Mouse (Mus musculus): ENCODE measurements around the gene Ecel1. TPM values are rescaled to one million over a fixed set of nuclear protein-coding genes. Genes with fewer than 3 reads are reported as not detected.

Ecel1 gene
- total RNA-seq, 2 experiments from 2014 or later, result not detected

DNA sequence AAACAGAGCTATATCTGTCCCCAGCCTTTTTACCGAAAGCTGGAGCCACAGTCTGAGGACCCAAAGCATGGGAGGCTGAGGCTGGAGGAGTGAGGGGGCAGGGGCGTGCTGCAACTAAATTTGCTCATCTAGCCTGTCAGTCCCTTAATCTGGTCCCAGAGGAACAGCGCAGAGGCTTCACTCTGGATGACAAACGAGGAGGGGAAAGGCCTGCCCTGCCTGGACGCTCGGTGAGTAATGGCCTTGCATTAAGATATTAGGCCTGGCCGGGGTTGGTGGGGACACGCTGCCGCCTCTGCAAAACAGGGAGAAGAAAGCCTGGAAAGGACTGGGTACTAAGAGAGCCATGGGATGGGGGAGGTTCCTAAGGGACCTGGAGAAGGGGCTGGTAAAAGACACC, 16.0 kb upstream of the Ecel1 start:
- ATAC-seq (ENCODE audit: poor library complexity, severe bottlenecking), result no peak

DNA sequence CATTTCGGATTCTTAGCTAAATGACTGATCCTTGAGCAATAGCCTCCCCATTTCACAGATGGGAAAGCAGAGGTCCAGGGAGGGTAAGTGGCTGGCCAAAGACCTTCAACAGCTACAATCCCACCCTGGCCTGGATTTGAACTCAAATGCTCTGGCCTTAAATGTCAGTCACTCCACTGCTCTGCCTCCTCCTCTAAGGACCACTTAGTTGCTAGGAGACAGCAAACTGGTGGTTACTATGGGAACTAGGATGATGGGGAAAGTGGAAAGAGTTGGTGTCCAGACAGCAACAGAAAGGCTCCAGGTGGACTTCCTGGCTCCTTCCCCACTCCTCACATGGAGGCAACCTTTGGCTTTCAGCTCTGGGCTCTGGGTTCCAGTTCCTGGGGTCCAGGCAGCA, 15.0 kb upstream of the Ecel1 start:
- no peak for ATAC-seq (ENCODE audit: poor library complexity, severe bottlenecking)

DNA sequence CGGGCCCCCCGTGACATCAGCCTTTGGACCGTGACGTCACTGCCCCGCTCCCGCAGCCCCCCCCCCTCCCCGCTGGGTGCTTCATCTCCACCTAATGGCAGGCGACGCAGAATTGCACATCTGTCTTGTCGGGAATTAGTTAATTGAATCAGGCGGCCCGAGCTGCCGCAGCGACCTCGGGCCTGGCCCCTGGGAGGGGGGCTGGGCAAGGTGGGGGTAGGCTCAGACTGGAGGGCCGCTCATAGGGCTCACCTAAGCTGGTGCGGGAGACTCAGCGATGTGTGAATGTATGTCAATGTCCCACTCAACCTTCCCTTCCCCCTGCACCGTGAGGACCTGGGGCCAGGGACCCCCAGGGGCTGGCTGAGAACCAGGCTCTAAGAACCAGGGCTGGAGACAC, 14.1 kb upstream of the Ecel1 start:
- ATAC-seq (ENCODE audit: poor library complexity, severe bottlenecking), result no peak

DNA sequence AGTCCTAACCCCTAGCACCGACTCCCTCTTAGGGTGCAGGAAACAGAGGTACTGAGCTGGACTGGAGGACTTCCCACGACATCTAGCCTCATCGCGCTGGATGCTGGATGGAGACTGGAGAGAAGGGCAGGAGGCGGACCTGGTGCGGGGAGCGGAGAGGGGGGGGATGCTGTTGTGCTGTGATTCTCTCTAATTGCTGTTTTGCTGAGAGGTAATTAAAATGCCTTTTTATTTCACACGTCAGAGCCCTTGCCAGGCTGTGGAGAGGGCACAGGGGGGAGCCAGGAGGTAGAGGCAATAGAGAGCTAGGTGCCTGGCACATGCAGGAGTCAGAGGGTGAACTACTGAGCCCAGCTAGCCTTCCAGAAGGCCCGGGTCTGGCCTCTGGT, 8.5 kb upstream of the Ecel1 start:
- ATAC-seq (ENCODE audit: poor library complexity, severe bottlenecking), result no peak

DNA sequence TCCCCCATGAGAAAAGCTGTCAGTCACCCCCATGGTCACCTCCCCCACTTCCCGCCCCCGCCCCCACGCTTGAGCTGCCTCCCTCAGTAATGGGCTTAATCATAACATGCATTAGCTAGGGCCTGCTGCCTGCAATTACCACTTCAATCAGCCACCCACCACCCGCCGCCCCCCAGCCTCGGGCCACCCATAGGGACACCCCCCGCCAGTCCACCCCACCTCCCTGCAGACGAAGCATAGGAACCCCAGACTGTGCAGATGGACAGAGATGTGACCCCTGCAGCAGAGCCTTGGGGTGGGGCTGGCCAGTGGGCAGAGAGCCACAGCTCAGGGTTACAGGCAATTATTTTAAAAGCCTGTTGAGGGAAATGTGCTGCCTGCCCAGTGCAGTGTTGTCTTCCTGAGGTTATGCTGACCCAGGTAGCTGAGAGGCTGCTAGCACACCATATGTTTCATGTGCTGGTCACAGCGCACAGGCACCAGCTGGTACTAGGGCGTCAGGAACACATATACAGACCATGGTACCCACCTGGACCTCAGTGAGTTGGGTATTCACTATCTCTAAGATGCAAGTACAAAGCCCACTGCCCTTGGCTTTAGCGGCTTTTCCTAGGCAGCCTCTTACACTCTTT, 8.0 kb upstream of the Ecel1 start:
- no peak for ATAC-seq (ENCODE audit: poor library complexity, severe bottlenecking)

DNA sequence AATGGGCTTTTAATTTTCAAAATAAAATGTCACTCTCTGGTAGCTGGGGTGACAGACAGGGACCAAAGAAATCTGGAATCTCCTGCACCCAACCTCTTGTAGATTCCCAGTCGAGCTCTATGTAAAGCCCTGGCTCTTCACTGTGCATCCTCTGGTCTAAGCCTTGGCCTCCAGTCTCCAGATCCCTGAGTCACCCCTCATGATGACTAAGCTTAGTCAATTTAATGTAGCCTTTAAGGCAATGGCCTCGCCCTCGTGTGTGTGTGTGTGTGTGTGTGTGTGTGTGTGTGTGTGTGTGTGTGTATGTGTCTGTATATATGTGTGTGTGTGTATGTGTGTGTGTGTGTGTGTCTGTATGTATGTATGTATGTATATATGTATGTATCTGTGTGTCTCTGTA, 3.1 kb upstream of the Ecel1 start:
- ATAC-seq (ENCODE audit: poor library complexity, severe bottlenecking), result no peak

DNA sequence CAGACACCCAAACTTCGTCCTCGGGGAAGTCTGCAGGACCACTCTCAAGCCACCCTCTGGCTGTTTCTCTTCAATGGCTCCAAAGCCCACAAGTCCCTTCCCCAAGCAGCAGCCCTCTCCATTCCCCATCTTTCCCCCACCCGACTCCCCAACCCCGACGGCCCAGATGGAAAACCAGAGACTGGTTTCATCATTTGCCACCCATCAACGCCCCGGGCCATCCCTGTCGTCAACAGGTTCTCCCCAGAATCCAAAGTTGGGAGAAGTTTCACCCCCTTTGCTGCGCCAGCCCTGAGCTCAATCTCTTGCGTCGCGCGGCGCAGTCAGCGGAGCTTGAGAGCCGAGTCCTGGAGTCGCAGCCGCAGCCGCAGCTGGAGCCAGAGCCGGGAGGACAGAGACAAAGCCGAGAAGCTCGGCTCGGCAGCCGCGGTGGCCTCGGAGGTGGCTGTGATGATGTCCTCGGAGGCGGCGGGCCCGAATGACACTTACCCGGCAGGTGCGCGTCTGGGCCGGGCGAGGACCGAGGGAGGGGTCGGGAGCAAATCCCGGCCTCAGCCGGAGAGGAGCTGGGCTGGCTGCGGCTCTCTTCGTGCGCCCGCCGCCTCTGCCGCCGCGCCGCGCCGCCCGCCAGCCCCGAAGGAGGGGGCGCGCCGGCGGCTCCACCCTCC, 656 bp downstream of the Ecel1 start:
- ATAC-seq (ENCODE audit: poor library complexity, severe bottlenecking), result no peak

DNA sequence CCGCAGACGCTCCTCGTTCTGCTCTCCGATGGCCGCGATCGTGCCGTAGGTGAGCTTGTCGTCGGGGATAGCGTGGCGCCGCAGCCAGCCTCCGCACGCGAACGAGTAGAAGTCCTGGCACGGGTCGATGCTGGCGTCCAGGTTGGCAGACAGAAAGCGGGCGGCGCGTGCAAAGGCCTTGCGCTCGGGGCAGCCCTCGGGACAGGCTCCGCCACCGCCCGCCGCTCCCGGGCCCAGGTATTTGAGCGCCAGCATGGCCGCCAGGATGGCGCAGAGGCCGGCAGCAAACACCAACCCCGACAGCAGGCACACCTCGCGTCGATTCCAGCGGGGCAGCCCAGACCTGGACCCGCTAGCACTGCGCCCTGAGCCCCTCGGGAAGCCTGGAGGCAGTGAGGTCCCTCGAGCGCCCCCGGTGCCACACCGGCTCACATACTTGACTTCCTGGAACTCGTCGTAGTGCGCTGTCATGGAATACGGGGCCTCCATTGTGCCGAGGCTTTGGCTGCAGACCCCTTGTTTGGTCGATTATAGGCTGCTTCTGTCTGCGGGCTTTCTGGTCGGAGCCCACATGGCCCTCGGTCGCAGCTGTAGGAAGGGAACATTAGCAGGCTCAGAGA, 1.7 kb downstream of the Ecel1 start:
- ATAC-seq (ENCODE audit: poor library complexity, severe bottlenecking), result no peak

DNA sequence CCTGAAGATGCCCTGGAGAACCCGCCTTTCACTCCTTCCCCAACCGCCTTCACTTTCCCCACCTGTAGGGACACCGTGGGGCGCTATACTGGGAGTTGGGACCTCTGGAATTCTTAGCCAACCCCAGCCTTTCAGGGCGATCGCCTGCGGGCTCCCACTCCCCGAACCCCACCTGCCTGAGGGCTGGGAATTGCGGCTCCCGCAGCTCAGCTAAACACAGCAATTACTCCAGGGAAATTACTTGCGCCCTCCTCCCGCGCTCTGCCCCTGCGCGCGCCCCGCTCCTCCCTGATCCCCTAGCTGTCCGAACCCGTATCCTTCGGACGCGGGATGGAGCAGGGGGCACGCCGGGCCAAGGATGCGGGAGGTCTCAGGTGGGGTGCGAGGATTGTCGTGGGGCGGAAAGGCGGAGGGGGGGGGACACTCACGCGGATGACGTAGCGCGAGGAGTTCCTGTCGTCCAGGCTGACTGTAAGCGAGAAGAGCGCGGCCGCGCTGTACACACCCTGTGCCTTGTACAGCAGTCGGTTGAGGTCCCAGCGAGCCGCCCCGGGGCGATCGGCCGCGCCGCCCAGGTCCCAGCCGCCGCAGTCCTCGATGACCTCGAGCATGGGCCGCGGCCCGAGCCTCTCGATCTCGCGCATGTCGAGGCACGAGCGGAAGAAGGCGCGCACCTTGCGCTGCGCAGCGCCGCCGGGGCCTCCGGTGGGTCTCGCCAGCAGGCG, 2.4 kb downstream of the Ecel1 start:
- ATAC-seq (ENCODE audit: poor library complexity, severe bottlenecking), result no peak

DNA sequence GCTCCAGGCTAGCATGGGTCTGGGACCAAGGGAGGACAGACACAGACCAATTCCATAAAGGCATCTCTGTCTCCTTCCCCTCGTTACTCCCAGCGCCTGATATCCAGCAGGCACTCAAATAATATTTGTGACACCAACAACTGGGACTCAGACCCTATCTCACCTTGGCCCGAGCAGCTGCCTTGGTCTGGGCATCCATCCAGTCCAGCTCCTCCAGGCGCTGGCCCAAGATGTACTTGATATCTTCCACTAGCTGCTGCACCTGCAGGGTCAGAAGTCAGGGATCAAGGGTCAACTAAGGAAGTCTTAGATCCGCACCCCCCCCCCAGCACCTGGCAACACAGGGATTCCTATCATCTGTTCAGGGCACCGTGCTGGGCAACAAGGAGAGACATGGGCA, 5.0 kb downstream of the Ecel1 start:
- no peak for ATAC-seq (ENCODE audit: poor library complexity, severe bottlenecking)

DNA sequence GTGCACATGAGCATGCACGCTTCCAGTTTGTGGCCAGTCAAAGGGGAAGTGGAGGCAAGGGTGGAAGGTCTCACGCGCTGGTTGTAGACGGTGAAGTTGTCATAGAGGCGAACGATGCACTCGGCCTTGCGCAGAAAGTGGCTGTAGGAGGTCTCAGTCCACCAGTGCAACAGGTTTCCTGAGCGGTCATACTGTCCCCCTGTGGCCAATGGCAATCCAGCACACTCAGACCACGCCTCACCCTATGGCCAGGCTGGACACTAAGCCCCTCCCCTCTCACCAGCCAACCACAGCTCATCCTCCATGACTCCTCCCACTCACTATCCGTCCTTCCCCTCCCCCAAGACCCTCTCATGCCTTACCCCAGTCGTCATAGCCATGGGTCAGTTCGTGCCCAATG, 6.9 kb downstream of the Ecel1 start:
- 0 out of 2 replicates have a peak, but pooled peaks have one; percentile 18 for ATAC-seq (ENCODE audit: poor library complexity, severe bottlenecking)

DNA sequence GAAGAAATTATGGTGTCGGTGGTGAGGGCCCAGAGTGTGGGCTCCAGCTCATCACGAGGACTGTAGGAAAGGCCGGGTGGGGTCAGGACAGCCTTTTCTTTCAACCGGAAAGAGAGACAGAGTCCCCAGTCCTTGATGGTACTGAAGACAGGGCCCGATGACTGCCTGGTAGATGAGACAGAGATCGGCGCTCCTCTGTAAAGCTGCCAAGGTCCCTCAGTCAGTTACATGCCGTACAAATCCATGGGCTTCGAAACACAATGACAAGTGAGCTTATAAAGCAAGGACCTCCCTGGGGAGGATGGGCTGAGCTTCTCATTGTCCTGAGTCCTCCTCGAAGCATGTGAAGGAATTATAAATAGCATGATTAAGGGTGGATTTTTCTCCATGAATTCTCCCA, 13.2 kb downstream of the Ecel1 start:
- ATAC-seq (ENCODE audit: poor library complexity, severe bottlenecking), result no peak

DNA sequence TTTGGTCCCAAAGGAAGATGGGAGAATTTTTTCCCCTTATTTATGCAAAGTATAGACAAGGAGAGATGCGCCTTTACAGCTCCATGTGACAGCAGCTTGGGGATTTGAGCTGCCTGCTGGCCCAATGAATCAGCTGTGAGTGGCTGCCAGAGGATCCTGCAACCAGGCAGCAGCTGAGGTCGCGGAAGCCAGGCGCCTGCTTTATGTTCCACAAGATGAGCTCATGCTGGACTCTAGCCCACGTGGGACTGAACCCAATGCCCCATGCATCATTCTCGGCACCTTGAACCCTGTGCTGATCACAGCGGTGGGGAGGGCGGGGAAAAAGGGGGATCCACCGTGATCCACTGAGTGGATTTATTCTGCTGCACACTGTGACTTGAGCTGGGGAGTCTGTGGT, 13.9 kb downstream of the Ecel1 start:
- no peak for ATAC-seq (ENCODE audit: poor library complexity, severe bottlenecking)

DNA sequence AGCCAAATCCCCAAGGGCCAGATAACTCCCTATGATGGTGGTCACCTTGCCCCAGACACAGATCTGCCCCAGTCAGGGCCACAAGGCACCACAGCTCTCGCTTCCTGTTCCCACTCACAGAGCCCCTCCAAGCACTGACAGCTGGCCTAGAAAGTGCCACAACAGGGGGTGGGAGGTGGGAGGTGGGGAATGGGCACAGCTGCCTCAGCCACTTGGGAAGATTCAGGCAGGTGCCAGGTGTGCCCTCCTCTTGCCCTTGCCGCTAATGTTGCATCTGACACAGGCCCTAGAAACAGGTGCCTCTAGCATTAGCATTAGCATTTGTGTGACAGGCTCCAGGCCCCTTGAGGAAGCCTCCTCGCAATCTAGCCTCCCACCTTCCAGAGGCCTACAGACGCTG, 14.8 kb downstream of the Ecel1 start:
- ATAC-seq (ENCODE audit: poor library complexity, severe bottlenecking), result no peak

DNA sequence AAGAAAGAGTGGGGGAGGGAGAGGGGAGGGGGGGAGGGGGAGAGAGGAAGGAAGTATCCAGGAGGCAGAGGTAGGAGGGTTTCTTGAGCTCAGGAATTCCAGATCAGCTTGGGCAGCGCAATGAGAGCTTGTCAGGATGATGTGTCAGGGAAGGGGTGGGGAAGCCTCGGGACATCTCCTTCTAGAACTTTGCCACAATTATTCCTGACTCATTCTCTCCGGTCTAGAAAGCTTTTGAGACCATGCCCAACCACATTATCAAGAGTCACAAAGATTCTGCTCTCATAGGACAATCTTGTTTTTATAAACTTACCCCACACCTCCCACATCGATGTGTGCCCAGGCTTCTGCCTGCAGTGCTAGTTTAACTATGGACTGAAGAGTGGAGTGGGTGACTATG, 24.5 kb downstream of the Ecel1 start:
- no peak for ATAC-seq (ENCODE audit: poor library complexity, severe bottlenecking)

DNA sequence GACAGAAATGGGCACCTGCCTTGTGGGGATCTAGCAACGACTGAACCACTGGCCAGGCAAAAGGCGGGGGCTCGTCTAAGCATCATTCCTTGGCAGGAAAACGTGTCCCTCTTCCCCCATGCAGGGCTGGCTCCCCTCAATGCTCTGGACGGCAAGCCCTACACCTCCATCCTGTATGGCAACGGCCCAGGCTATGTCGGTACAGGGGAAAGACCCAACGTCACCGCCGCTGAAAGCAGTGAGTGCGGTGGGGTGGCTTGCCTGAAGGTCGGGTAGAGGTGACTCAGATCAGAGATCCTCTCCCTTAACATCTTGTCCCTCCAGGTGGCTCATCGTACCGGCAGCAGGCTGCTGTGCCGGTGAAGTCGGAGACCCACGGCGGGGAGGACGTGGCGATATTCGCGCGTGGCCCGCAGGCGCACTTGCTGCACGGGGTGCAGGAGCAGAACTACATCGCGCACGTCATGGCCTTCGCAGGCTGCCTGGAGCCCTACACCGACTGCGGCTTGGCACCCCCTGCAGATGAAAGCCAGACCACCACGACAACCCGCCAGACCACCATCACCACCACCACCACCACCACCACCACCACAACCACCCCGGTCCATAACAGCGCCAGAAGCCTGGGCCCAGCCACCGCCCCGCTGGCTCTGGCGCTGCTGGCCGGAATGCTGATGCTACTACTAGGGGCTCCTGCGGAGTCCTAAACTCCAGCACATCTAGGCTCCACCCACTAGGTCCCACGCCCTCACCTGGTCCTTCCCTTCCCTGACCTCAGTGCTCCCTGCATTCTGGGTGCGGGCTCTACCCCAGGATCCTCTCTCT, 28.9 kb downstream of the Ecel1 start:
- no peak for ATAC-seq (ENCODE audit: poor library complexity, severe bottlenecking)

DNA sequence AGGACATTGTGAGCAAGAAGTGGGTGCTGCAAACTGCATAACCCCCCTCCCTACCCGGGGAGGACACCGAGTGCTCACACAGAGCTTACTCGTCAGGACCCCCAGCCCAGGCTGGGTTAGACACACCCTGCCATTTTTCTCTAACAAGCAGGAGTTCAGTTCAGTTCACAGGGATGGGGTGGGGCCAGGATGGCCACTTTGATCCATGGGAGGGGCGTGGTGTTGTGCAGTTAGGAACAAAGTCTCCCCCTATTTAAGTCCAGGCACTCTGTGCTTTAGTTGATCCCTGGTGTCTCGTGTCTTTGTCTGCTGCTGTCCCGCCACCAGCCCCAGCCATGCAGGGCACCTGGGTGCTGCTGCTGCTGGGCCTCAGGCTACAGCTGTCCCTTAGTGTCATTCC, 31.6 kb downstream of the Ecel1 start, which contains the start of gene Akp3:
Akp3 (plus strand) TSS at position 301 of the 400 bp plus-strand sequence.
- ATAC-seq (ENCODE audit: poor library complexity, severe bottlenecking), result no peak

DNA sequence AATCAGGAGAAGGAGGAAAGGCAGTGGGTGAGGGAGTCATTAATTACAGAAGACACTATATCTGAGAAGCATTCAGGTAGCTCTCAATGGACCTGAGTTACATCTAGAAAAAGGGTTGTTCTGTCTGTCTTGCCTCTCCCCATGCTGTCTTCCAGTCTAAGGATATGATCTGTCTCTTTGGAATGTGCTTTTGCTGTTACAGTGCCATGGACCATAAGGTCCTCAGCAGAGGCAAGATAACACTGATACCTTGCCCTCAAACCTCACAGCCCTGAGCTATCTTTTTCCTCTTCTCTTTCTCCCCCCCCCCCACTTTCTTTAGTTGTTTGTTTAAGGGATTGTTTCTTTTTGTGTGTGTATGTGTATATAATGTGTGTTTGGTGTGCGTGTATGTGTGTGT, 41.5 kb downstream of the Ecel1 start:
- ATAC-seq (ENCODE audit: poor library complexity, severe bottlenecking), result no peak

DNA sequence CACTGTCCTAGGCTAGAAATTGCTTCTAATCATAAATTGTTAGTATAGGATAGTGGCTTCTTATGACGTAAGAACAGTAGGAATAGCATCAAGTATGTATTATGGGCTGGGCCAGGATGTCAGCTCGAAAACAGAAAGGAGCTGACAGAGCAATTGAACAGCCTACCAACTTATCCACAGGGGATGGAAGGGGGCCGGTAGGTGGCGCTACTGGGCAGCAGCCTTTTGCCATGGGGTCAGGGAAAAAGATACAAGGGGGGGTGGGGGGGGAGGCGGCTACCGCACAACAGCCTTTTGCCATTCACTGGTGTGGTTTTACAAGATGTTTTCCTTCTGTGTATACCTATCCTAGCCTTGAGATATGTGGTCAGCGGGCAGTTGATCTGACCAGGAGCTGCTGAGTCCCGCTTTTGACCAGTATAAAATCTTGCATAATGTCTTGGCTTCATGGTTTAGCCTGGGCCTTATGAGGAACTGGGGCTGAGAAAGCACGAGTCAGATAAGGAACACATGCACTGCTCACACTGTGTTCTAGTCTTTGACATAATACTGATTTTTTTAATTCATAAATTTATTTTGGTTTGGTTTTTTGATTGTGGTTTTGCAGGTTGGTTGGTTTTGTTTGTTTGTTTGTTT, 44.5 kb downstream of the Ecel1 start:
- ATAC-seq (ENCODE audit: poor library complexity, severe bottlenecking), result no peak

DNA sequence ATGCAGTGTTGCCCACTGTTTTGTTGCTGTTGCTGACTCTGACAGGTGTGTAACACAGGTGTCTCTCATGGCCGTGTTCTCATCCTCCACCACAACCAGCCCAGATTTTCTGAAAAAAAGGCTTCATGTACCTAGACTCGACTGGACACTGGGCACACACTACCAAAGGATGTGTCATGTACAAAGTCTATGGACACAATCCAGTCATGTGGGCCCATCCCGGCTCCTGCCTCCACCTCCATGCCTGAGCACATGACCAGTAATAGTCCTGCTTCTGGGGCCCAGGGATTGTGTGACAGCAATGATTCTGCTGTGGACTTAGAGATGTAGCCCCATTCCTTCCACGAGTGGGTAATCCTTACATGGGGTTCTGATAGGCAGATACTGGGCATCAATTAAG, 47.8 kb downstream of the Ecel1 start:
- no peak for ATAC-seq (ENCODE audit: poor library complexity, severe bottlenecking)

Measured in megakaryocyte, adult 5-6 weeks (primary cell).